Mouse (Mus musculus): ENCODE measurements around the gene Pcdh9. TPM values are rescaled to one million over a fixed set of nuclear protein-coding genes. Genes with fewer than 3 reads are reported as not detected.

The Pcdh9 gene
- total and polyA plus RNA-seq, 3 experiments, result 0.22 TPM; not detected in 2

GRCm38 (mm10) chr14:93653986-93654757 lies 236.3 kb downstream of the Pcdh9 start:
- Histone ChIP-seq H3K9me3 (replicated peaks) (peaks cover 16% of the 10 kb centered on the region), H3K27me3 (ENCODE audit: insufficient read depth, low read length) (no peaks in the 10 kb centered on the region), H3K36me3 (replicated peaks) (no peaks in the 10 kb centered on the region), H3K4me1 (ENCODE audit: insufficient read depth, low read depth, low read length) (no peaks in the 10 kb centered on the region), H3K4me3 (ENCODE audit: low read depth, low read length) (no peak overlapping the region)
- ATAC-seq (ENCODE audit: extremely low read depth, insufficient number of reproducible peaks, low FRiP score, poor library complexity, severe bottlenecking), result no peak
- no peak for DNase-seq (ENCODE audit: low spot score)
- TF ChIP-seq TAL1 (conservative IDR thresholded peaks at IDR 0.05; ENCODE audit: low read depth, low read length), result no peak

DNA sequence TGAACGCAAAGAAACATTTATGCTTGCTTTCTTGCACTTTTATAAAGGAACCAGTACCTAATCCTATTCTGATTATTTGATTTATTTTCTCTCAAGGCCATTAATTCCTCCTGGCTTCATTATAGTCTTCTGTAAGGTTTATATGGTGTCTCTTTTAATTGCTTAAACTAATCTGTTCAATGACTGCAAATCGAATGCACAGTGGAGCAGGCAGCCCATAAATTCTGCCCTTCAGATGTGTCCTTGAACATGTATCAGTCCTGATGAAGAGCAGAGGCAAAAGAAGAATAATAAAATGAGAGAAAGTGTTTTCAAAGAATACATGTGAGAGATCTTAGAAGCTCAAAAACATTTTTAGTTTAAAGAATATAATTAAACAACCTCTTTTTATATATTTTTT lies 263.2 kb downstream of the Pcdh9 start:
- TF ChIP-seq POLR2AphosphoS5 (IDR thresholded peaks at IDR 0.05; ENCODE audit: insufficient replicate concordance, low read depth, low read length), result no peak
- TF ChIP-seq GATA1 (IDR thresholded peaks at IDR 0.05; ENCODE audit: borderline replicate concordance, low read length), result no peak
- no peak for TF ChIP-seq CTCF (IDR thresholded peaks at IDR 0.05; ENCODE audit: low read depth, low read length)
- no peak for TF ChIP-seq TAL1 (conservative IDR thresholded peaks at IDR 0.05; ENCODE audit: low read depth, low read length)
- TF ChIP-seq GATA2 (IDR thresholded peaks at IDR 0.05; ENCODE audit: borderline replicate concordance, low read depth, low read length), result no peak
- no peaks in the 10 kb centered on the region for H3K36me3 ChIP-seq (replicated peaks)
- H3K4me1 ChIP-seq (ENCODE audit: insufficient read depth, low read depth, low read length), result no peaks in the 10 kb centered on the region
- no peaks in the 10 kb centered on the region for H3K27me3 ChIP-seq (ENCODE audit: insufficient read depth, low read length)
- no peaks in the 10 kb centered on the region for H3K9me3 ChIP-seq (replicated peaks)
- H3K4me3 ChIP-seq (ENCODE audit: low read depth, low read length), result no peak overlapping the region
- no peak for ATAC-seq (ENCODE audit: extremely low read depth, insufficient number of reproducible peaks, low FRiP score, poor library complexity, severe bottlenecking)
- DNase-seq (ENCODE audit: low spot score), result no peak

GRCm38 (mm10) chr14:93624144-93624543 lies 266.3 kb downstream of the Pcdh9 start:
- ATAC-seq (ENCODE audit: extremely low read depth, insufficient number of reproducible peaks, low FRiP score, poor library complexity, severe bottlenecking) (no peak), DNase-seq (ENCODE audit: low spot score) (no peak)
- no peak for TF ChIP-seq GATA1 (IDR thresholded peaks at IDR 0.05; ENCODE audit: borderline replicate concordance, low read length)
- no peak for TF ChIP-seq GATA2 (IDR thresholded peaks at IDR 0.05; ENCODE audit: borderline replicate concordance, low read depth, low read length)
- TF ChIP-seq CTCF (IDR thresholded peaks at IDR 0.05; ENCODE audit: low read depth, low read length), result no peak
- no peak for TF ChIP-seq TAL1 (conservative IDR thresholded peaks at IDR 0.05; ENCODE audit: low read depth, low read length)
- TF ChIP-seq POLR2AphosphoS5 (IDR thresholded peaks at IDR 0.05; ENCODE audit: insufficient replicate concordance, low read depth, low read length), result no peak

GRCm38 (mm10) chr14:93621211-93621610 lies 269.3 kb downstream of the Pcdh9 start:
- ATAC-seq (ENCODE audit: extremely low read depth, insufficient number of reproducible peaks, low FRiP score, poor library complexity, severe bottlenecking) (no peak), DNase-seq (ENCODE audit: low spot score) (no peak)
- H3K27me3 ChIP-seq (ENCODE audit: insufficient read depth, low read length), result no peaks in the 10 kb centered on the region
- H3K4me1 ChIP-seq (ENCODE audit: insufficient read depth, low read depth, low read length), result no peaks in the 10 kb centered on the region
- no peaks in the 10 kb centered on the region for H3K36me3 ChIP-seq (replicated peaks)
- TF ChIP-seq CTCF (IDR thresholded peaks at IDR 0.05; ENCODE audit: low read depth, low read length), result no peak
- TF ChIP-seq TAL1 (conservative IDR thresholded peaks at IDR 0.05; ENCODE audit: low read depth, low read length), result no peak
- no peak for TF ChIP-seq GATA2 (IDR thresholded peaks at IDR 0.05; ENCODE audit: borderline replicate concordance, low read depth, low read length)
- TF ChIP-seq GATA1 (IDR thresholded peaks at IDR 0.05; ENCODE audit: borderline replicate concordance, low read length), result no peak
- TF ChIP-seq POLR2AphosphoS5 (IDR thresholded peaks at IDR 0.05; ENCODE audit: insufficient replicate concordance, low read depth, low read length), result no peak
- no peak overlapping the region for H3K4me3 ChIP-seq (ENCODE audit: low read depth, low read length)
- no peaks in the 10 kb centered on the region for H3K9me3 ChIP-seq (replicated peaks)

More at GRCm38 (mm10) chr14:93624144-93624543, 266.3 kb downstream of the Pcdh9 start:
- no peak overlapping the region for H3K4me3 ChIP-seq (ENCODE audit: low read depth, low read length)
- H3K9me3 ChIP-seq (replicated peaks), result no peaks in the 10 kb centered on the region
- H3K36me3 ChIP-seq (replicated peaks), result no peaks in the 10 kb centered on the region
- H3K4me1 ChIP-seq (ENCODE audit: insufficient read depth, low read depth, low read length), result no peaks in the 10 kb centered on the region
- H3K27me3 ChIP-seq (ENCODE audit: insufficient read depth, low read length), result no peaks in the 10 kb centered on the region

DNA sequence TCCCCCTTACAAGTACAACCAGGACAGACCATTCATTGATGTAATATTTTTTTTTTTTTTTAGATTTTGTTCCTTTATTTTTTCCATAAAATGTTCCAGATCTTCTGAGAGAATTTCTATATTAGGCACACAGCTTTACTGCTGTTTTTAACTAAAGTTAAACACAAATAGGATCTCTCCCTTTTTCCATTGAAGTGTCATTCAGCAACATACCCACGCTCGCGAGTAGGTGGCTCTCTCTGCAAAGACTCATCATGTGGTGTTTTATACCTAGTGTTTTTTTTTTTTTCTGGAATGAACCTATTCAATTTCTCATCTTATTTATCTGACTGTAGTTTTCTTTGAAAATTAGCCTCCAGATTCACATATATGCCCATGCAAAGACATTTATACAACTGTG lies 282.9 kb downstream of the Pcdh9 start:
- H3K27me3 ChIP-seq (ENCODE audit: insufficient read depth, low read length), result no peaks in the 10 kb centered on the region
- no peaks in the 10 kb centered on the region for H3K36me3 ChIP-seq (replicated peaks)
- H3K4me3 ChIP-seq (ENCODE audit: low read depth, low read length), result no peak overlapping the region
- H3K9me3 ChIP-seq (replicated peaks), result no peaks in the 10 kb centered on the region; the same call in 1 of the 2 replicates
- no peaks in the 10 kb centered on the region for H3K4me1 ChIP-seq (ENCODE audit: insufficient read depth, low read depth, low read length)
- DNase-seq (ENCODE audit: low spot score) (no peak), ATAC-seq (ENCODE audit: extremely low read depth, insufficient number of reproducible peaks, low FRiP score, poor library complexity, severe bottlenecking) (no peak)
- TF ChIP-seq GATA1 (IDR thresholded peaks at IDR 0.05; ENCODE audit: borderline replicate concordance, low read length) (no peak), CTCF (IDR thresholded peaks at IDR 0.05; ENCODE audit: low read depth, low read length) (no peak), TAL1 (conservative IDR thresholded peaks at IDR 0.05; ENCODE audit: low read depth, low read length) (no peak), POLR2AphosphoS5 (IDR thresholded peaks at IDR 0.05; ENCODE audit: insufficient replicate concordance, low read depth, low read length) (no peak), GATA2 (IDR thresholded peaks at IDR 0.05; ENCODE audit: borderline replicate concordance, low read depth, low read length) (no peak)

GRCm38 (mm10) chr14:93599997-93600396 lies 290.5 kb downstream of the Pcdh9 start:
- H3K4me1 ChIP-seq (ENCODE audit: insufficient read depth, low read depth, low read length), result no peaks in the 10 kb centered on the region
- DNase-seq (ENCODE audit: low spot score) (no peak), ATAC-seq (ENCODE audit: extremely low read depth, insufficient number of reproducible peaks, low FRiP score, poor library complexity, severe bottlenecking) (no peak)
- H3K4me3 ChIP-seq (ENCODE audit: low read depth, low read length), result no peak overlapping the region
- peaks cover 5% of the 10 kb centered on the region; the same call in 1 of the 2 replicates for H3K9me3 ChIP-seq (replicated peaks)
- no peak for TF ChIP-seq GATA2 (IDR thresholded peaks at IDR 0.05; ENCODE audit: borderline replicate concordance, low read depth, low read length)
- no peak for TF ChIP-seq GATA1 (IDR thresholded peaks at IDR 0.05; ENCODE audit: borderline replicate concordance, low read length)
- TF ChIP-seq CTCF (IDR thresholded peaks at IDR 0.05; ENCODE audit: low read depth, low read length), result no peak
- no peak for TF ChIP-seq TAL1 (conservative IDR thresholded peaks at IDR 0.05; ENCODE audit: low read depth, low read length)
- no peak for TF ChIP-seq POLR2AphosphoS5 (IDR thresholded peaks at IDR 0.05; ENCODE audit: insufficient replicate concordance, low read depth, low read length)
- no peaks in the 10 kb centered on the region for H3K36me3 ChIP-seq (replicated peaks)
- H3K27me3 ChIP-seq (ENCODE audit: insufficient read depth, low read length), result no peaks in the 10 kb centered on the region

Data from G1E (cell line).